Mouse (Mus musculus) testis, adult 2 months (tissue): ENCODE measurements around the gene Tomm40.

Source experiments
- CTCF ChIP-seq: fragments of 200-500 bp; IDR thresholded peaks from 2 replicates; pipeline ENCODE4 v1.5.1; 2012; ENCODE audit warnings: low read depth, mild to moderate bottlenecking, inconsistent platforms, low read length, moderate library complexity; ENCODE audit not compliant: control insufficient read depth, insufficient read depth, insufficient replicate concordance
- POLR2A ChIP-seq: fragments of 200-500 bp; IDR thresholded peaks from 2 replicates; pipeline ENCODE4 v1.6.1; 2012; ENCODE audit warnings: low read depth, mild to moderate bottlenecking, inconsistent platforms, low read length, moderate library complexity; ENCODE audit not compliant: control insufficient read depth

DNA sequence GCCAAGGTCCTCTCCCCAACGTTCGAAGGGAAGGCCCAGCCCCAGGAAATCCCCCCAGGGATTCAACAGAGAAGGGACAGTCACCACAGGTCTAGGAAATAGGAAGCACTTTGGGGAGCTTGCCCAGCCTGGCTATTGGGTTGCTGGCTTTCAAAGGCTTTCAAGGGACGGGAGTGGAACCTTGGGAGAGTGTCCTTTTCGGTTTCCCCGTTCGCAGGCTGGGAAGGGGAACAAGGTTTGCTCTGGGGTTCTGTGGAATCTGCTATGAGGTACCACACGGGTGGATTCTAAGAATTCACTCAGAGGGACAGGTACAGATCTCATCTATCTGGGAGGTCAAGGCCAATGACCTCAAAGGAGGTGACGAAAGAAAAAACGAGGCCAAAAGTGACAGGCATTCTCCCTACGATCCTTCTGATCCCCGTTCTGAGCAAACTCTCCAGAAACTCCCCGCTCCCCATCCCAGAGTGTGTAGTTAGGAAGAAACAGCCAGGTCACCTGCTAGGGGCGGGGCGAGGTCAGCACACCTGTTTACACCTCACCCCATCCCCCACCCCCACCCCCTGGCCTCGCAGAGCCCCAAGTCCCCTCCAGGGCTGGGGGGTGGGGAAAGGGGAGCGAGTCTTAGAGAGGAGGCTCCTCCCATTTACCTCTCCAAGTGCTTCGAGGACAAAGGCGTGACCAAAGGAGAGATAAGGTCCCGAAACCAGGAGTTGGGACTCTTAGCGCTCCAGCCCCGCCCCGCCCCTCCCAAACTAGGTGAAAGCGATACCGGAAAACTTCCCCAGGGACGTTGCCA is 32.4 kb upstream of the Tomm40 start:
- TF ChIP-seq CTCF, result no peak
- TF ChIP-seq POLR2A, result no peak
